Mouse (Mus musculus) naive thymus-derived CD4-positive, alpha-beta T cell, adult 2 months (primary cell): ENCODE measurements around the gene Cryl1.

Experiments
- DNase-seq: peaks from one replicate; pipeline ENCODE4 v3.0.0-alpha.2; 2011; ENCODE audit warnings: low read depth

Cryl1 gene

GRCm38 (mm10) chr14:57398065-57398757, at the start of gene Cryl1:
Gene Cryl1 (minus strand): TSS chr14:57398529.
- peak; percentile 97 for DNase-seq

- no peak for DNase-seq
Observed at GRCm38 (mm10) chr14:57430451-57430850, 32.1 kb upstream of the Cryl1 start.

DNA sequence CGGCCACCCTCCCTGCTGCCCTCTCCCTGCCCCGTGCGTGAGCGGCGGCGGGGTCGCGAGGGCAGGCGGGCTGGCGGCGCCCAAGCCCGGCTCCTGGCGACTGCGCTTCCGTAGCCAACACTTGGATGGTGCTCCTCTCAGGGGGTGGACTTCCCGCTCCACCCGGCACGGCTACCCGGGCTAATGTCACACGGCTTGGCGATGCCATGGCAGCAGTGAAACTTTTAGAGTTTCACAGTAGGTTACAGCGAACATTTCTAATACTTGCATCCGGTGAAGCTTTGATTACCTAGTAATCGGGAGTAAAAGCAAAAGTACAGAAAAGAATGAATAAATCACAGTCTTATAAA, 25.9 kb upstream of the Cryl1 start:
- DNase-seq, result no peak

GRCm38 (mm10) chr14:57423432-57424211, 25.3 kb upstream of the Cryl1 start, which contains the start of gene Ift88:
Gene Ift88 (plus strand): TSS chr14:57424062.
- peak; percentile 80 for DNase-seq

DNA sequence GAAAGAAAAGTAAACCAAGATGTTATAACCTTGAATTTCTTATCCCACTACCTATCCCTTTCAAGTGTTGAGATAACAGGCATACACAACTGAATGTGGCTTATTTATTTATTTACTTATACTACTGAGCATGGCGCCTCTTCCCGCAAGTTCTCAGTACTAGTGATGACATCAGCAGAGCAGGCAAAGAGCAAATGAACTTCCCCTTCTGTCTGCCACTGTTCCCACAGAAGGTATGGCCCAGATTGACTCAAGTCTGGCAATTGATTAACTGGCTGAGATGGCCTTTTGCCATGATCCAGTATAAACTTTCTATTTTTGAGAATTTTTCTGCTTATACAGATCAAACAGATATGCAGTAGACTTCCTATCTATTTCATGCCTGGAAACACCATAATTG, 18.9 kb upstream of the Cryl1 start:
- no peak for DNase-seq

- no peak for DNase-seq
Observed at GRCm38 (mm10) chr14:57412166-57412565, 13.8 kb upstream of the Cryl1 start.

DNA sequence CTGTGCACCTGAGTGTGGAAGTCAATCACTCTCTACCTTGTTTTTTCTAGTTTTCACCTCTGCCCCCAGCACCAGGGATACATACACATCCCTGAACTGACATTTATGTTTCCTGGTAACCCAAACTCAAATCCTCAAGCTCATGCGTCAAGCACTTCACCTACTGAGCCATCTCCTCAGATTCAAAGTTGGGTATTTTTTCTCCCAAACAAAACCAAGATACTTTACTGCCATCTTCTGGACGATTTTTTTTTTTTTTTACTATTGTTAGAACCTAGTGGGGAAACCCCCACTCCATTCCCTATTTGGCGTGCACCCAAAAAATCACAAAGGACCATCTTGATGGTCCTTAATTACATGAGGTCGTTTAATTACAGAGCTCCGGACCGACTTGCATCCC, 10.8 kb upstream of the Cryl1 start:
- DNase-seq, result peak; percentile 55

DNA sequence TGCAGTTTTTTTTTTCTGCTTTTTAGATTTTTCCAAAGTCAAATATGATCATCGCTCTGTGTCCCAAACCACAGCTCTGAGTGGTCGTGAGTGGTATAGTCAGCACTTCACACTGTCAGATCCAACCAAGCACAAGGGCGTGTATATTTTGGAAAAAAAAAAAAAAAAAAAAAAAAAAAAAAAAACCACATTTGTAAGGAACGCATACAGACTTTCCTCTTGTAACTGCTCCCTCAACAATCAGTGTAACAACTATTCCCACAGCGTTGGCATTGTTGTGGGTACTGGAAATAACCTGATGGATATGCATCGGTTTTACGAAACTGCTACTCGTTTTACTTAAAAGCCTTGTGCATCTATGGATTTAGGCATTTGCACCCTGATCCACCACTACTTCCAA, 9.8 kb upstream of the Cryl1 start:
- DNase-seq, result no peak

DNA sequence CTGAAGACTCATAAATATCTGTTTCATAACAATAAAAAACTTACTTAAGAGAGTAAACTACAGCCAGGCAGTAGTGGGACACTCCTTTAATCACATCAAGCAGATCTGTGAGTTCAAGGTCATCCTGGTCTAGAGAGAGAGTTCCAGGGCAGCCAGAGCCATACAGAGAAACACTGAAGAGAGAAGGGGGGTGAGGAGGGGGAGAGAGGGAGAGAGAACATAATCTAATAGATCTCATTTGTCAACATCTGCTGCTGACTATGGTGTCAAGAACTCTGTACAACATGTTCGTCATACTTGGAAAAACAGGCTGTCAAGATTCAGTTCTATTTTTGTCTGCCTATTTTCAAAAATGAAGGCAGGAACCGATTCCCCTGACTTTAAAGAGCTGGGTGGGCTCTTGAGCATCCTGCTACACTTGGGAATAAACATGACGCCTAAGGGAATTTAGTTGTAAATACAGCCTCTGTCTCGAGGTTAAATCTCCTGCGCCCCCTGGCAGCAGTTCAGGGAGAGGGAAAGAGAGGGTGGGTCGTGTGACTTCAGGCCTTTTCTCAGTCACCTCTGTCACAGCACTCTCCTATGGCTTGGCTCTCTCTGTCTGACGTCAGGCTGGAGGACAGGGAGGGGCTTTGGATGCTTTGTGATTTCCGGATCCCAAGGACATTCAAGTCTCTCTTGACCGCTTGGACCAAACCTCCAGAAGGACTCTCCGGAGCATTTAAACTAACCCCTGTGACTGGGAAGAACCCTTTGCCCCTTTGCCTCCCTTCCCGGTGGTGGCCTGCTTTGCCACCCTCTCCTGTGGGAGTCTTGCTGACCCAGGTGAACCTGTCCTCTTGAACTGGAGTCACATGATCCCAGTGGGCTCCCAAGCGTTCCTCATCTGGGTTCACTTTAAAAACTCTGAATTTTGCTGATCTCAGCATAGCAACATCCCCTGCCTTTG, 9.0 kb upstream of the Cryl1 start:
- peak; percentile 59 for DNase-seq

DNA sequence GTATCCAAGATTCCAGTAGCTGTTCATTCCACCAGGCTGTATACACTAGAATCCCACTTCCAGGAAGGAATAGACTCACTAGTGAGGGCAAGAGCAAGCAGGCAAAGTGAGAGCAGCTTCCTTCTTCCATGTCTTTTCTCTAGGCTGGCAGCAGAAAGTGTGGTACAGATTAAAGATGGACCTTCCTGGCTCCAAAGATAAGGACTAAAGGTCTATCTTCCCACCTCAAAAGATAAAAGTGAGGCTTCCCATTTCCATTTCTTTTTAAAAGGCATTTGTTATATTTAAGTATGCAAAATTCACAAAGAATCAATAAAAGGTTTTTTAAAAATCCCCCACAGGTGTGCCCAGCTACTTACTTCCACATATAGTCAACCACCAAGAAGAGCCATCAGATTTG, 4.5 kb upstream of the Cryl1 start:
- DNase-seq, result no peak

GRCm38 (mm10) chr14:57398813-57399427, 591 bp upstream of the Cryl1 start:
- no peak for DNase-seq

DNA sequence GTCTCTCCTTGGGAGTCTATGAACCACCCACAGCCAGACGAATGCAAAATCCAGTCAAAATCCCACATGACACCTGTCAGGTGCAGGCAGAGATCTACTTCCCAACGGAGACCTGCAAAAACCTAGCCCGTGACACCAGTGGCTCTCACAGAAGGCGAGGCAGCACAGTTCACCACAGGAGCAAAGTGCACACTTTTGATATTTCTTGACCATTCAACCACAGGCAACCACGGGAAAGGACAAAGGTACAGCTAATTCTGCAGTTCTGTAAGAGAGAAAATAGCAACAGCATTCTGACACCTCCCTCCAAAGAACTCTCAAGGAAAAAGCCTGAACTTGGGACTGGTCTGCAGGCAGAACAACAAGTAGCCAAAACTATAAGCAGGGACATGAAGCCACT, 1.1 kb downstream of the Cryl1 start:
- peak; percentile 6 for DNase-seq

DNA sequence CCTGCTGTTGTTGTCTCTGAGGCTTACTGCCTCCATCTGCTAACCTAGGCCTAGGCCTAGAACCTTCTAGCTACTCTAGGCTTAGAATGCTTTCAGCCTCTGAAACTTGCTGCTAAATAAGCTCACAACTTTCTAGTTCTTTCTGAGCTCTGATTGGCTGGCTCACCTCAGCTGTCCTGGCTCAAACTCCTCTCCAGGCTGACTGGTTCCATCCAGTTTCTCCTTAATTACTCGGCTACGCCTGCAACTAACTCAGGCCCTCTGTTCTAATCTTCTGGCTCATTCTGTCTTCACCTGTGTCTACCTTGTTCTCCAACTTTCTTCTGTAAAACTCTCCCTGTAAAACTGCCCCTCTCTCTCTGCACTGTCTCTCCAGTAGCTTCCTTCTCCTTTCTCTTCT, 2.9 kb downstream of the Cryl1 start:
- no peak for DNase-seq

DNA sequence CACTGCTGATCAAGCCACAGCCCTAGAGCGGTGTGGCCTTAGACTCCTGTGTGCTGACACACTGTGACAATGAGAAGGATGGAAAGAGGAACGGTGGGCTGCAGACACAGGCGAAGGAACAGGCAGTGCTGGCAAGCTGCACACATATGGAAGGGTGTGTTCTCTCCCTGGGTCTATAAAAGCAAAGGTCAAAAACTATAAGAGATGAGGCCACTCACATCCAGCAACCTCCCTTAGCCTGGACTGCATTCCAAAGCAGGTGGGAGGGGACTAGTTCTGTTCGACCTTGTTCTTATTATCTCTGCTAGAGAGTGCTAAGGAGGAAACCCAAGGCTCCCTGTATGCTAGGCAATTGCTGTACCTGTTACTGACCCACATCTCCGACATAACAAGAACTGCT, 6.1 kb downstream of the Cryl1 start:
- no peak for DNase-seq

DNA sequence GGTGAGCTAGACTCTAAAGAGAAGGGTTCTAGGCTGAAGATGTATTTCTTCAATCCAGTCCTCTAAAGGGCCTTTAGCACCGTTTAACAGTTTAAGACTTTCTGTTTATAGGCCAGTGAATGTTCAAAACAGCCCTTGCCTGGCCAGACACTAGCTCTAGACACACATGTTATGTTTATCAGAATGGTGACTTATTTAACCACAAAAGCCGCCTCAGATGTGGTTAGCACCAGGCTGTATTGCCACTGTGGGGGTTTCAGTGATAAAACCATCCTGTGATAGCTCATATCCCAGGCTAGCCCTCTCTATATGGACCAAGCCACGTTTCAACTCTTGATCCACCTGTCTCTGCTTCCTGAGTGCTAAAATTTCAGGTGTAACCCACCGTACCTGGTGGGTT, 6.7 kb downstream of the Cryl1 start:
- DNase-seq, result no peak

DNA sequence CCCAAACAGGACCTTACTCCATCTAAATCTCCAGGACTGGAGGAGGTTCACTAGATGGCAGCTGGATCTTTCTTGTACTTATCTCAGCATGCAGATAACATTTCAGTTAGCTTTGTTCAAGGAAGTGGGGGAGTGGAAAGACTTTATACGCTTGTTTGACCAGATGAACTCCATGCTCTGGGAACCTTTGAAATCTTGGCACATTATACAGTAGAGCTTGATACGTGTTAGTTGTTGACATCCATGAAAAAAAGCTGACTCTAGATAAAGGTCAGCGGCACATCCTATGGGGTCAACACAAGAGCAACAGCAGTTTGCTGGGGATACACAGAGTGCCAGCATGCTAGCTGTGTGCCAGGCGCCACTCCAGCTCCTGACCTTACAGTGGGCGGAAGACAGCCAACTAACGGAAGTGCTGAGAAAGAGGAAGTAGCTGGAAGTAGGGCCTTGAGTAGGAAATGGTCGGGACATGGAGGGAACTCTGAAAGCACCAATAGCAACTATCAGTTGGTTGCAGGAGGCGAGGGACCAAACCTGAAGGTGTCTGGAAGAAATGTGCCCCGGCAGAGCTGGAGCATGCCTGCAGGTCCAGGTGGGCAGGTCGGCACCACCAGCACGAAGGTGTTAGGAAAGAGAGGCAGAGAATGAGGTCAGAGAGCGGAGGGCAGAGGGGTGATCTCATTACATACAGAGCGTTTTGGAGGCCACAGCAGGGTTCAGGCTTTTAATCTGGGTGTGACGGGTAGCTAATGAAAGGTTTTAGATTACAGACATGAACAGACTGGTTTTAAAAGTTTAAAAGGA, 11.4 kb downstream of the Cryl1 start:
- no peak for DNase-seq

- DNase-seq, result no peak
Observed at GRCm38 (mm10) chr14:57385667-57386066, 12.7 kb downstream of the Cryl1 start.

GRCm38 (mm10) chr14:57377531-57377930, 20.8 kb downstream of the Cryl1 start:
- DNase-seq, result no peak

GRCm38 (mm10) chr14:57376956-57377355, 21.4 kb downstream of the Cryl1 start:
- no peak for DNase-seq

- no peak for DNase-seq
Observed at GRCm38 (mm10) chr14:57376016-57376415, 22.3 kb downstream of the Cryl1 start.

DNA sequence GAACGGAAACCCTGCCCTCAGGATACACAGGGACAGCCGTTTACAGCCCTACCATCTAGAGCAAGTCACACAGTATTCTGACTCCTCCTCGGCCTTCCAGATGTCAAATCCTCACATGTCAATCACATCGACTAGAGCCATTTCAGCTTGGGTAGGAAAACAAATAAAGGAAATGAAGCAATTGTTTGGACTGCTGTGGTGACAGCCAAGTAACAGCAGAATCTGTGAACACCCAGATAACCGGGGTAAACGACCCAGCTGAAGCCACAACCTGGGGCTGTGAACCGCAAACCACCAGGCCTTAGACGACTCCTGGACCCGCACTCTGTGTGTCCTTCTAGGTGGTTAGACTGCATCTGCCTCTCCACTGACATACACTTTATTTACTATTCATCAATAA, 23.1 kb downstream of the Cryl1 start:
- no peak for DNase-seq
